Comparison of ENCODE assay signal across 11 mouse cellular contexts in the genomic region with DNA sequence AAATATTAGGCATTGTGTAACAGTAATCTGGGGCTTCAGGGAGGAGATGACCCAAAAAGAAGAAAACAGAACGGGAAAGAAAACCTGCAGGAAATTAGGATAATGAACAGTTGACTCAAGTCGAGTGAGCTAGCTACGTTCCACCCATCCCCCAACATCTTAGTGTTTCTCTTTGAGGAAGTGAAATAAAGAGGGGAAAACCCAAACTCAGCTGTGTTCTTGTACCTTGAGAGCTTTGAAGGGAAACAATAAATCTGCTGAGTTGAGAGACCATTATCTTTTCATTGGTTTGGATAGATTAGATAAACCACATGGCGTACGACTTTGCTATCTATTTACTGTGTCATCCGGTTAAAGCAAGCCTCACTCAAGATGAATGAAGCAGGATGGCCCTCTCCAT.
DNase-seq lines count a peak whose midpoint lies in the region; ATAC-seq and TF ChIP-seq lines count a peak whose summit lies in the region.
"Had no signal": no experiment of that assay in that cellular context is flagged by ENCODE, and none has a peak within 500 bp of the region (broad histone marks: within the 10 kb centered on the region; RNA-seq: fewer than 3 reads in every experiment).

No protein-coding gene starts in this region.

- TF ChIP-seq EP300 in stomach, postnatal 0 days (optimal IDR thresholded peaks at IDR 0.05): no peak

- H3K27me3 ChIP-seq in intestine, embryonic 14.5 days (replicated peaks; ENCODE audit: control insufficient read depth, insufficient read depth, low read length): no peaks in the 10 kb centered on the region
- H3K27me3 ChIP-seq in intestine, embryonic 15.5 days (replicated peaks): no peaks in the 10 kb centered on the region
- H3K27me3 ChIP-seq in midbrain, embryonic 14.5 days (ENCODE audit: control insufficient read depth, insufficient read depth, low read length): no peaks in the 10 kb centered on the region
- H3K27me3 ChIP-seq in midbrain, postnatal 0 days (ENCODE audit: insufficient read depth, low read length): no peaks in the 10 kb centered on the region
- no peaks in the 10 kb centered on the region for H3K27me3 ChIP-seq in forebrain, embryonic 14.5 days (replicated peaks; ENCODE audit: control insufficient read depth, insufficient read depth, low read length)
- no peaks in the 10 kb centered on the region for H3K27me3 ChIP-seq in stomach, postnatal 0 days (ENCODE audit: control insufficient read depth, insufficient read depth, low read length)
- H3K27me3 ChIP-seq: megakaryocyte, embryonic 14.5 days had no signal

- H3K4me2 ChIP-seq in intestine, embryonic 14.5 days (ENCODE audit: low read length): no peak overlapping the region
- no peak overlapping the region for H3K4me2 ChIP-seq in intestine, embryonic 15.5 days (replicated peaks)
- H3K4me2 ChIP-seq in midbrain, embryonic 14.5 days (ENCODE audit: low read length): no peak overlapping the region
- H3K4me2 ChIP-seq in midbrain, postnatal 0 days (ENCODE audit: low read depth, low read length, poor library complexity, severe bottlenecking): no peak overlapping the region
- H3K4me2 ChIP-seq in forebrain, embryonic 14.5 days (ENCODE audit: low read length): no peak overlapping the region
- no peak overlapping the region for H3K4me2 ChIP-seq in stomach, postnatal 0 days (replicated peaks; ENCODE audit: low read depth)

- no peaks in the 10 kb centered on the region for H3K36me3 ChIP-seq in intestine, embryonic 14.5 days (ENCODE audit: control insufficient read depth, insufficient read depth, low read length)
- H3K36me3 ChIP-seq in intestine, embryonic 15.5 days: no peaks in the 10 kb centered on the region
- H3K36me3 ChIP-seq in midbrain, embryonic 14.5 days (ENCODE audit: control insufficient read depth, insufficient read depth, low read length): no peaks in the 10 kb centered on the region
- H3K36me3 ChIP-seq in midbrain, postnatal 0 days (ENCODE audit: insufficient read depth, low read length): no peaks in the 10 kb centered on the region
- no peaks in the 10 kb centered on the region for H3K36me3 ChIP-seq in forebrain, embryonic 14.5 days (ENCODE audit: control insufficient read depth, insufficient read depth, low read length)
- H3K36me3 ChIP-seq in stomach, postnatal 0 days (ENCODE audit: control insufficient read depth, insufficient read depth, low read length): no peaks in the 10 kb centered on the region

- peaks cover 4% of the 10 kb centered on the region for H3K4me1 ChIP-seq in intestine, embryonic 14.5 days (replicated peaks; ENCODE audit: control insufficient read depth, insufficient read depth, low read length)
- 0 out of 2 replicates have a peak, but pooled peaks cover 4% of the 10 kb centered on the region for H3K4me1 ChIP-seq in intestine, embryonic 15.5 days (replicated peaks)
- H3K4me1 ChIP-seq in midbrain, embryonic 14.5 days (ENCODE audit: control insufficient read depth, insufficient read depth, low read length): no peaks in the 10 kb centered on the region
- H3K4me1 ChIP-seq in midbrain, postnatal 0 days (ENCODE audit: insufficient read depth, low read length): no peaks in the 10 kb centered on the region
- H3K4me1 ChIP-seq in forebrain, embryonic 14.5 days (ENCODE audit: control insufficient read depth, insufficient read depth, low read length): no peaks in the 10 kb centered on the region
- H3K4me1 ChIP-seq in stomach, postnatal 0 days (replicated peaks; ENCODE audit: control insufficient read depth, insufficient read depth): no peaks in the 10 kb centered on the region

- WGBS in intestine, embryonic 14.5 days: 18% methylated on average over 6 of the region's 6 CpGs
- WGBS in intestine, embryonic 15.5 days: 14% methylated on average over 6 of the region's 6 CpGs
- 70% methylated on average over 6 of the region's 6 CpGs for WGBS in midbrain, embryonic 14.5 days
- 61% methylated on average over 6 of the region's 6 CpGs for WGBS in midbrain, postnatal 0 days
- WGBS in forebrain, embryonic 14.5 days: 64% methylated on average over 6 of the region's 6 CpGs
- 32% methylated on average over 6 of the region's 6 CpGs for WGBS in stomach, postnatal 0 days

- no peak overlapping the region for H3K4me3 ChIP-seq in intestine, embryonic 14.5 days (ENCODE audit: low read depth, low read length)
- no peak overlapping the region for H3K4me3 ChIP-seq in intestine, embryonic 15.5 days (replicated peaks)
- no peak overlapping the region for H3K4me3 ChIP-seq in midbrain, embryonic 14.5 days (replicated peaks; ENCODE audit: low read depth, low read length)
- H3K4me3 ChIP-seq in midbrain, postnatal 0 days (ENCODE audit: low read depth, low read length): no peak overlapping the region
- no peak overlapping the region for H3K4me3 ChIP-seq in forebrain, embryonic 14.5 days (ENCODE audit: low read depth, low read length)
- no peak overlapping the region for H3K4me3 ChIP-seq in stomach, postnatal 0 days (ENCODE audit: low read depth, low read length)
- H3K4me3 ChIP-seq: layer of hippocampus, adult 2 months had no signal

- ATAC-seq in intestine, embryonic 14.5 days (replicated peaks; ENCODE audit: low FRiP score, low TSS enrichment, low read depth): 0 out of 2 replicates have a peak, but pooled peaks have one; percentile 50
- no peak for ATAC-seq in intestine, embryonic 15.5 days
- ATAC-seq in midbrain, embryonic 14.5 days (ENCODE audit: low FRiP score, low TSS enrichment): no peak
- no peak for ATAC-seq in midbrain, postnatal 0 days (ENCODE audit: low FRiP score)
- peak; percentile 94 for ATAC-seq in activated CD4-positive, CD25-positive, alpha-beta regulatory T cell, adult 4 months
- peak; percentile 79 for ATAC-seq in monocyte, adult 5-6 weeks (replicated peaks; ENCODE audit: insufficient number of reproducible peaks, low FRiP score, low TSS enrichment, poor library complexity, severe bottlenecking)
- ATAC-seq in forebrain, embryonic 14.5 days: no peak
- no peak for ATAC-seq in stomach, postnatal 0 days (ENCODE audit: low FRiP score, low TSS enrichment)

- TF ChIP-seq CTCF in midbrain, postnatal 0 days (IDR thresholded peaks at IDR 0.05): no peak
- no peak for TF ChIP-seq CTCF in stomach, postnatal 0 days (IDR thresholded peaks at IDR 0.05; ENCODE audit: low read depth)

- no peak for DNase-seq in intestine, embryonic 14.5 days (ENCODE audit: low spot score)
- peak; percentile 8 for DNase-seq in midbrain, embryonic 14.5 days
- DNase-seq in midbrain, postnatal 0 days (ENCODE audit: low spot score): no peak
- no peak for DNase-seq in forebrain, embryonic 14.5 days (ENCODE audit: low spot score)
- no peak for DNase-seq in stomach, postnatal 0 days (ENCODE audit: low spot score)
- DNase-seq: cerebellum, postnatal 10 days had no signal

- H3K9ac ChIP-seq in intestine, embryonic 14.5 days (ENCODE audit: low read length): no peak overlapping the region
- H3K9ac ChIP-seq in intestine, embryonic 15.5 days: no peak overlapping the region
- H3K9ac ChIP-seq in midbrain, embryonic 14.5 days (replicated peaks; ENCODE audit: low read length): no peak overlapping the region
- H3K9ac ChIP-seq in midbrain, postnatal 0 days (replicated peaks; ENCODE audit: low read length, poor library complexity, severe bottlenecking): no peak overlapping the region
- no peak overlapping the region for H3K9ac ChIP-seq in forebrain, embryonic 14.5 days (ENCODE audit: low read length)
- no peak overlapping the region for H3K9ac ChIP-seq in stomach, postnatal 0 days (ENCODE audit: low read length)

- no peaks in the 10 kb centered on the region for H3K9me3 ChIP-seq in intestine, embryonic 14.5 days (ENCODE audit: control insufficient read depth, low read length)
- H3K9me3 ChIP-seq in intestine, embryonic 15.5 days: no peaks in the 10 kb centered on the region
- no peaks in the 10 kb centered on the region for H3K9me3 ChIP-seq in midbrain, embryonic 14.5 days (ENCODE audit: control insufficient read depth, low read length)
- no peaks in the 10 kb centered on the region for H3K9me3 ChIP-seq in midbrain, postnatal 0 days (ENCODE audit: low read length)
- H3K9me3 ChIP-seq in forebrain, embryonic 14.5 days (replicated peaks; ENCODE audit: control insufficient read depth, low read length): no peaks in the 10 kb centered on the region
- H3K9me3 ChIP-seq in stomach, postnatal 0 days (ENCODE audit: control insufficient read depth, low read length): no peaks in the 10 kb centered on the region
- H3K9me3 ChIP-seq: megakaryocyte, embryonic 14.5 days had no signal

- H3K27ac ChIP-seq in intestine, embryonic 14.5 days (ENCODE audit: low read depth): no peak overlapping the region
- H3K27ac ChIP-seq in intestine, embryonic 15.5 days: no peak overlapping the region
- H3K27ac ChIP-seq in midbrain, embryonic 14.5 days (replicated peaks; ENCODE audit: low read depth, low read length): no peak overlapping the region
- H3K27ac ChIP-seq in midbrain, postnatal 0 days (ENCODE audit: low read depth, low read length): no peak overlapping the region
- H3K27ac ChIP-seq in forebrain, embryonic 14.5 days (ENCODE audit: low read depth, low read length): no peak overlapping the region
- no peak overlapping the region for H3K27ac ChIP-seq in stomach, postnatal 0 days (replicated peaks)
- H3K27ac ChIP-seq: layer of hippocampus, adult 2 months had no signal

Comparison
In these comparisons a context has a peak if more than half of its experiments do, and no peak if none do; other contexts are left out.
1. ATAC-seq: peak in intestine, embryonic 14.5 days (single experiment), activated CD4-positive, CD25-positive, alpha-beta regulatory T cell, adult 4 months (single experiment) and monocyte, adult 5-6 weeks (single experiment); none in intestine, embryonic 15.5 days (single experiment), midbrain, embryonic 14.5 days (single experiment), midbrain, postnatal 0 days (single experiment), forebrain, embryonic 14.5 days (single experiment) and stomach, postnatal 0 days (single experiment).